Mouse (Mus musculus) retina, postnatal 7 days (tissue): ENCODE results near the gene Fdx1.

Source experiments
- DNase-seq: peaks from one replicate; pipeline ENCODE4 v3.0.0-alpha.2; 2012; ENCODE audit warnings: low read depth, low spot score

The Fdx1 gene

GRCm38 (mm10) chr9:51908255-51908654 is 55.1 kb downstream of the Fdx1 start:
- DNase-seq, result no peak

DNA sequence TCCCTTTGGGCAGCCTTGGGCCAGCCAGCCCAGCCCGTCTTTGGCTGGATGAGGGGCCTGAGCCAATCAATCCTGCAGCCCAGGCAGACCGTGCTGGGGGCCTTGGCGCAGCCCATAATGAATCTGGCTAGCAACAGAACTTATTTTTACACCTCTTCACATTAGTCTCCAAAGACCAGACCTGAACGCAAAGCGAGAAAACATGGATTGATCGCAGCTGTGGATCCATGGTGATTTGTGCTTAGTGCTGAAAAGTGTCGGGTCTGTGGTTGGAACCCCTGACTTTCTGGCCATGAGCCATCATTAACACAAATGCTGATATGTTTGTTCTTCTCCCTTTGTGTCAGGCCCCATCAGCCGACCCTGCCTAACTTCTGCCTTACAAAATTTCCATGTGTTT is 56.4 kb downstream of the Fdx1 start:
- DNase-seq, result no peak
